Mouse (Mus musculus) A20 (cell line): ENCODE measurements around the gene Lamb3.
"Not testable (repeated sequence)": the region's sequence is repeated elsewhere in the genome, so short reads cannot be mapped to it uniquely, and the experiment has no call there.

ENCODE experiments used
- DNase-seq: peaks from one replicate; pipeline ENCODE4 v3.0.0-alpha.2; 2011; ENCODE audit warnings: low read depth, low spot score

The Lamb3 gene

GRCm38 (mm10) chr1:193274407-193275071 lies 67.0 kb downstream of the Lamb3 start:
- DNase-seq = no peak

GRCm38 (mm10) chr1:193278414-193279045 lies 71.0 kb downstream of the Lamb3 start:
- DNase-seq = no peak

GRCm38 (mm10) chr1:193279492-193279891 lies 72.0 kb downstream of the Lamb3 start:
- DNase-seq = no peak

- no peak for DNase-seq
Measured at GRCm38 (mm10) chr1:193281344-193281743, 73.8 kb downstream of the Lamb3 start.

GRCm38 (mm10) chr1:193284228-193284779 lies 76.8 kb downstream of the Lamb3 start:
- DNase-seq = no peak

- not testable (repeated sequence) for DNase-seq
Measured at GRCm38 (mm10) chr1:193285766-193286325, 78.3 kb downstream of the Lamb3 start.

- DNase-seq = no peak
Measured at GRCm38 (mm10) chr1:193287578-193287977, 80.1 kb downstream of the Lamb3 start.

- DNase-seq = no peak
Measured at GRCm38 (mm10) chr1:193289076-193289475, 81.6 kb downstream of the Lamb3 start.

GRCm38 (mm10) chr1:193289914-193290313 lies 82.4 kb downstream of the Lamb3 start:
- DNase-seq = no peak

GRCm38 (mm10) chr1:193290686-193291085 lies 83.2 kb downstream of the Lamb3 start:
- DNase-seq = no peak

- no peak for DNase-seq
Measured at GRCm38 (mm10) chr1:193293039-193293438, 85.5 kb downstream of the Lamb3 start.

GRCm38 (mm10) chr1:193293926-193294325 lies 86.4 kb downstream of the Lamb3 start:
- DNase-seq = no peak

- no peak for DNase-seq
Measured at GRCm38 (mm10) chr1:193295920-193296319, 88.4 kb downstream of the Lamb3 start.

- no peak for DNase-seq
Measured at GRCm38 (mm10) chr1:193298141-193298765, 90.8 kb downstream of the Lamb3 start.

- DNase-seq = no peak
Measured at GRCm38 (mm10) chr1:193299995-193300394, 92.5 kb downstream of the Lamb3 start.

- no peak for DNase-seq
Measured at GRCm38 (mm10) chr1:193301216-193302092, 94.0 kb downstream of the Lamb3 start.

GRCm38 (mm10) chr1:193302093-193302405 lies 94.5 kb downstream of the Lamb3 start:
- DNase-seq = no peak

- no peak for DNase-seq
Measured at GRCm38 (mm10) chr1:193303096-193303495, 95.6 kb downstream of the Lamb3 start.

GRCm38 (mm10) chr1:193305386-193305785 lies 97.9 kb downstream of the Lamb3 start:
- DNase-seq = no peak

- DNase-seq = no peak
Measured at GRCm38 (mm10) chr1:193306832-193307231, 99.3 kb downstream of the Lamb3 start.

- no peak for DNase-seq
Measured at GRCm38 (mm10) chr1:193309785-193310518, 102.5 kb downstream of the Lamb3 start.
